In the genomic region with DNA sequence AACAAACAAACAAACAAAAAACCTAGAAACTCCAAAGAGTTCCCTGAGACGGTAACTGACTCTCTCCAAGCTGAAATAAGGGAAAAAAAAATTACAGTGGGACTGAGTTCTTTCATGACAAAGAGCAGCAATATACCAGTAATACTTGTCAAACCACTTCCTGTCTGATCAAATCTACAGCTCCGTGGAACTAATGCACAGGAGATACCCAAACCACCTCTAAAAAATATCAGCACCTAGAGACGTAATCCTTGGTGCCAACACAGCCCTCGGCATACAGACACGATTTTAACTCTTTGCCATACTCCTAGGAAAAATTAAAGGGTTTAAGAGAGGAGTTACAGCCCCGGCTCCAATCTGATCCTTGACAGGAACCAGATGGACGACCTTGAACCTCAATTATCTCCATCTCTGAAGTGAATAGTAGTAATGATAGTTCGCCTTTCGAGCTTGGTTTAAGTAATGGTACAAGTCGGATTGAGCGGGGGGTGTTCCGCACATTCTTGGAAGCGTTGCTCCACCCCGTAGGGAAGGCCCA, we compare ENCODE assay signal across 1 mouse cellular context.
TF ChIP-seq lines count a peak whose summit lies in the region.

No protein-coding gene starts in this region.

TF ChIP-seq in CH12.LX, 34 proteins besides CTCF, POLR2A, EP300 and RAD21:
- peak; percentile 46; the same call in 1 of the 2 replicates for TF ChIP-seq SIN3A (IDR thresholded peaks at IDR 0.05; ENCODE audit: low read length)
- no peak for TF ChIP-seq E2F4 (IDR thresholded peaks at IDR 0.05; ENCODE audit: insufficient replicate concordance, low read depth, low read length)
